Mouse (Mus musculus) B cell, adult 62 days (primary cell): Measurements from ENCODE around the gene Gzmb. TPM values are rescaled to one million over a fixed set of nuclear protein-coding genes. Genes with fewer than 3 reads are reported as not detected.

Experiments used
- total RNA-seq: library from RNA; stranded (reverse); gene quantifications from 4 replicates; pipeline ENCODE4 v1.2.4, GENCODE M21; 2023

Gzmb gene
- total RNA-seq: 0.55 to 1.0 TPM (median 0.87 TPM) in 4 replicates

DNA sequence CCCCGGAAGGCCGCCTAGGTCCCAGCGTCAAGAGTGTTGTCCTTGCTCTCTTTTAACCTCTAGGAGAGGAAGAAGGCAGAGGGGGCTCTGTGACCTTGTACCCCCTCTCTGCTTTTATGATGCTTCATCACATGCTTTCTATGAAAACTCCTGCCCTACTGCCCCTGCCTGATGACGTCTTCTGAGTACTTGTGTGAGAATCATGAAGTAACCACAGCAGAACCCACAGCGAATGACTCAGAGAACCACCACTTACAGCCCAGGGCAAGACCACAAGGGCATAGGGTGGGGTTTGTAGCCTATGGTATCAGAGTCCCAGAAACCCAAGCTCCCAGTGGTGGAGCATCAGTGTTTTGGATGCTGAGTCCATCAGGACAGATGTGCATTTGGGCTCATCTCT lies at the start of gene Gzmb:
Gene Gzmb, minus strand, starts transcription at position 108 of the 400 bp plus-strand sequence.

DNA sequence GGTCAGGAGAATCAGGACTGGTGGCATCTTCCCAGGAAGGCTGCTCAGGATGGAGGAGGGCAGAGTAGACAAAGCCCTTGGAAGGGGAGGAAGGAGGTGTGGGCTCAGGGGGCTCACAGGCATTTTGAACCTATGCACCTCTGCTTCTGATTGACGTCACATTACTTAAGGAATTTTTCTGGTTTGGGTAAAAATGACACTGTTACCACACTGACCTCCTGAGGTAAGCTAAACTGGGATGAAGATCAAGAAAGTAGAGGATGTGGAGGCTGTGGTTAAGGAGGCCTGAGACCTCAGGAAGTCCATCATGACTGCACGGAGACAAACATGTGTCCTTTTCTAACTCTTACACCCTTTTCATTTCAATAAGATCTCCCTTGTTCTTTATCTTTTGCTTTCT lies 27.5 kb downstream of the Gzmb start, which contains the start of gene Gzmc:
Gene Gzmc, minus strand, starts transcription at position 101 of the 400 bp plus-strand sequence.

DNA sequence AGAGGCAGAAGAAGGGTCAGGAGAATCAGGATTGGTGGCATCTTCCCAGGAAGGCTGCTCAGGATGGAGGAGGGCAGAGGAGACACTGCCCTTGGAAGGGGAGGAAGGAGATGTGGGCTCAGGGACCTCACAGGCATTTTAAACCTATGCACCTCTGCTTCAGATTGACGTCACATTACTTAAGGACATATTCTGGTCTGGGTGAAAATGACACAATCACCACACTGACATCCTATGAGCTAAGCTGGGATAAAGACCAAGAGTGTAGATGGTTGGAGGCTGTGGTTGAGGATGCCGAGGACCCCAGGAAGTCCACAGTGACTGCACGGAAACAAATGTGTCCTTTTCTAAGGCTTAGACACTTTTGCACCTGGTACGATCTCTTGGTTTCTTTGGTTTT lies 50.7 kb downstream of the Gzmb start, which contains the start of gene Gzmf:
Gene Gzmf, minus strand, starts transcription at position 101 of the 400 bp plus-strand sequence.

Other genes with a start within 250 kb of the Gzmb start
- not detected in 4 replicates for gene Mcpt1, start 244.3 kb downstream of the Gzmb start, total RNA-seq
- not detected in 4 replicates for gene Mcpt9, start 231.8 kb downstream of the Gzmb start, total RNA-seq
- not detected in 4 replicates for gene Mcpt2, start 220.2 kb downstream of the Gzmb start, total RNA-seq
- gene Mcpt4, start 199.9 kb downstream of the Gzmb start, total RNA-seq: 0.73 TPM in 1 of 4 replicates, not detected in the others
- gene Mcpt8, start 177.0 kb downstream of the Gzmb start, total RNA-seq: 1.0 TPM in 1 of 4 replicates, not detected in the others
- gene Ctsg, start 159.7 kb downstream of the Gzmb start, total RNA-seq: not detected in 4 replicates
- not detected in 4 replicates for gene Gzme, start 141.6 kb downstream of the Gzmb start, total RNA-seq
- not detected in 4 replicates for gene Gzmd, start 129.7 kb downstream of the Gzmb start, total RNA-seq
- gene Gzmg, start 102.7 kb downstream of the Gzmb start, total RNA-seq: not detected in 4 replicates
- not detected in 4 replicates for gene Gzmn, start 87.7 kb downstream of the Gzmb start, total RNA-seq
- not detected in 4 replicates for gene Gzmf, start 50.8 kb downstream of the Gzmb start, total RNA-seq
- not detected in 4 replicates for gene Gzmc, start 27.6 kb downstream of the Gzmb start, total RNA-seq
- gene Atp12a, start 102.8 kb upstream of the Gzmb start, total RNA-seq: not detected in 4 replicates
- gene Rnf17, start 140.3 kb upstream of the Gzmb start, total RNA-seq: 0.67 to 1.3 TPM (median 0.84 TPM) in 4 replicates